Mouse (Mus musculus): ENCODE measurements around the gene Plekhh2. TPM values are rescaled to one million over a fixed set of nuclear protein-coding genes. Genes with fewer than 3 reads are reported as not detected.
"Not testable (repeated sequence)": the region's sequence is repeated elsewhere in the genome, so short reads cannot be mapped to it uniquely, and the experiment has no call there.

Plekhh2 gene
- total RNA-seq, 2 experiments from 2014 or later, result 2.1 TPM

GRCm38 (mm10) chr17:84510355-84510754 is 1.3 kb upstream of the Plekhh2 start:
- intact Hi-C loops (cut with DNase I), result no loop called here
- peak; percentile 14 for DNase-seq (ENCODE audit: low spot score)

- DNase-seq (ENCODE audit: low spot score), result no peak
- intact Hi-C loops (cut with DNase I), result no loop called here
Measured at GRCm38 (mm10) chr17:84510961-84511639, 595 bp upstream of the Plekhh2 start.

- intact Hi-C loops (cut with DNase I), result no loop called here
- DNase-seq (ENCODE audit: low spot score), result no peak
Measured at GRCm38 (mm10) chr17:84512516-84513085, 906 bp downstream of the Plekhh2 start.

- no peak for DNase-seq (ENCODE audit: low spot score)
- intact Hi-C loops (cut with DNase I), result no loop called here
Measured at GRCm38 (mm10) chr17:84515901-84516300, 4.2 kb downstream of the Plekhh2 start.

GRCm38 (mm10) chr17:84519346-84519745 is 7.7 kb downstream of the Plekhh2 start:
- intact Hi-C loops (cut with DNase I), result no loop called here

GRCm38 (mm10) chr17:84520057-84520456 is 8.4 kb downstream of the Plekhh2 start:
- DNase-seq (ENCODE audit: low spot score), result no peak
- intact Hi-C loops (cut with DNase I), result no loop called here

More at GRCm38 (mm10) chr17:84519346-84519745, 7.7 kb downstream of the Plekhh2 start:
- DNase-seq (ENCODE audit: low spot score), result no peak

GRCm38 (mm10) chr17:84529356-84529755 is 17.7 kb downstream of the Plekhh2 start:
- intact Hi-C loops (cut with DNase I), result no loop called here
- DNase-seq (ENCODE audit: low spot score), result no peak

- intact Hi-C loops (cut with DNase I), result no loop called here
- no peak for DNase-seq (ENCODE audit: low spot score)
Measured at GRCm38 (mm10) chr17:84530202-84530796, 18.6 kb downstream of the Plekhh2 start.

GRCm38 (mm10) chr17:84532909-84533499 is 21.3 kb downstream of the Plekhh2 start:
- no peak for DNase-seq (ENCODE audit: low spot score)
- intact Hi-C loops (cut with DNase I), result no loop called here

- no peak for DNase-seq (ENCODE audit: low spot score)
- intact Hi-C loops (cut with DNase I), result no loop called here
Measured at GRCm38 (mm10) chr17:84533841-84534240, 22.1 kb downstream of the Plekhh2 start.

- intact Hi-C loops (cut with DNase I), result no loop called here
- no peak for DNase-seq (ENCODE audit: low spot score)
Measured at GRCm38 (mm10) chr17:84534632-84535031, 22.9 kb downstream of the Plekhh2 start.

GRCm38 (mm10) chr17:84535226-84535625 is 23.5 kb downstream of the Plekhh2 start:
- DNase-seq (ENCODE audit: low spot score), result peak; percentile 43
- intact Hi-C loops (cut with DNase I), result no loop called here

- DNase-seq (ENCODE audit: low spot score), result no peak
- intact Hi-C loops (cut with DNase I), result no loop called here
Measured at GRCm38 (mm10) chr17:84537301-84537700, 25.6 kb downstream of the Plekhh2 start.

GRCm38 (mm10) chr17:84537966-84538365 is 26.3 kb downstream of the Plekhh2 start:
- no peak for DNase-seq (ENCODE audit: low spot score)
- intact Hi-C loops (cut with DNase I), result no loop called here

- DNase-seq (ENCODE audit: low spot score), result no peak
- intact Hi-C loops (cut with DNase I), result no loop called here
Measured at GRCm38 (mm10) chr17:84540603-84541002, 28.9 kb downstream of the Plekhh2 start.

GRCm38 (mm10) chr17:84550902-84551877 is 39.5 kb downstream of the Plekhh2 start:
- no peak for DNase-seq (ENCODE audit: low spot score)
- intact Hi-C loops (cut with DNase I), result no loop called here

- intact Hi-C loops (cut with DNase I), result no loop called here
- DNase-seq (ENCODE audit: low spot score), result no peak
Measured at GRCm38 (mm10) chr17:84552230-84552629, 40.5 kb downstream of the Plekhh2 start.

GRCm38 (mm10) chr17:84564264-84564663 is 52.6 kb downstream of the Plekhh2 start:
- intact Hi-C loops (cut with DNase I); DNase-seq (ENCODE audit: low spot score): not testable (repeated sequence)

GRCm38 (mm10) chr17:84565762-84566161 is 54.1 kb downstream of the Plekhh2 start:
- intact Hi-C loops (cut with DNase I), result no loop called here
- no peak for DNase-seq (ENCODE audit: low spot score)

Measured in heart, postnatal 25 days (tissue).